Mouse (Mus musculus): ENCODE measurements at regions not wholly inside any gene's neighbourhood (a gene's known extent, or its start where the extent isn't known, plus 50 kb on each side); places are given as distances from the start of the nearest gene placed in this dataset.

GRCm38 (mm10) chr1:41420489-41421327 is 615.3 kb downstream of the Tmem182 start:
- in situ Hi-C loops (cut with MboI; ENCODE audit: low pct_ligation_motif_present, low pct_unique_long_range_greater_than_20kb, low sequenced_read_pairs), result no loop called here
- Histone ChIP-seq H3K36me3 (replicated peaks in 1 of 2; ENCODE audit: control insufficient read depth in 1 of 2, insufficient read depth in 1 of 2, low read length in 1 of 2) (no peaks in the 10 kb centered on the region), H3K27me3 (replicated peaks) (no peaks in the 10 kb centered on the region), H3K4me3 (replicated peaks in 1 of 3; ENCODE audit: low read depth in 2 of 3, low read length in 2 of 3, poor library complexity in 1 of 3) (no peak overlapping the region), H3K9me3 (replicated peaks; ENCODE audit: low read length) (peaks cover 49% of the 10 kb centered on the region), H3K27ac (ENCODE audit: insufficient read depth, low read depth) (no peak overlapping the region), H3K4me2 (ENCODE audit: insufficient read depth, low read depth, poor library complexity, severe bottlenecking) (no peak overlapping the region), H3K9ac (ENCODE audit: insufficient read depth, low read depth) (no peak overlapping the region), H3K4me1 (ENCODE audit: control insufficient read depth in 1 of 2, insufficient read depth in 2 of 2) (no peaks in the 10 kb centered on the region), H3K79me2 (replicated peaks; ENCODE audit: control insufficient read depth, extremely low read depth, insufficient read depth, poor library complexity, severe bottlenecking) (no peaks in the 10 kb centered on the region)
- TF ChIP-seq CHD2 (IDR thresholded peaks at IDR 0.05; ENCODE audit: low read length), result no peak
- TF ChIP-seq JUN (IDR thresholded peaks at IDR 0.05; ENCODE audit: insufficient read depth, low read depth, low read length), result no peak
- TF ChIP-seq USF1 (IDR thresholded peaks at IDR 0.05; ENCODE audit: low read depth, low read length), result no peak
- no peak for TF ChIP-seq SMC3 (IDR thresholded peaks at IDR 0.05; ENCODE audit: low read depth, low read length)
- TF ChIP-seq POLR2A (IDR thresholded peaks at IDR 0.05; ENCODE audit: low read depth, low read length), result no peak
- no peak for TF ChIP-seq BHLHE40 (IDR thresholded peaks at IDR 0.05; ENCODE audit: low read depth, low read length)
- no peak for TF ChIP-seq NELFE (IDR thresholded peaks at IDR 0.05; ENCODE audit: low read depth, low read length)
- TF ChIP-seq MAZ (IDR thresholded peaks at IDR 0.05; ENCODE audit: low read depth, low read length), result no peak
- no peak for DNase-seq (ENCODE audit: extremely low read depth)
- dilution Hi-C loops (cut with MboI; ENCODE audit: extremely low pct_ligation_motif_present, extremely low pct_unique_long_range_greater_than_20kb, low sequenced_read_pairs), result no loop called here

GRCm38 (mm10) chr1:41427853-41428252 is 622.5 kb downstream of the Tmem182 start:
- dilution Hi-C loops (cut with MboI; ENCODE audit: extremely low pct_ligation_motif_present, extremely low pct_unique_long_range_greater_than_20kb, low sequenced_read_pairs), result no loop called here
- H3K4me3 ChIP-seq (replicated peaks in 1 of 3; ENCODE audit: low read depth in 2 of 3, low read length in 2 of 3, poor library complexity in 1 of 3), result no peak overlapping the region
- no peaks in the 10 kb centered on the region for H3K4me1 ChIP-seq (ENCODE audit: control insufficient read depth in 1 of 2, insufficient read depth in 2 of 2)
- in situ Hi-C loops (cut with MboI; ENCODE audit: low pct_ligation_motif_present, low pct_unique_long_range_greater_than_20kb, low sequenced_read_pairs), result no loop called here
- no peaks in the 10 kb centered on the region for H3K36me3 ChIP-seq (replicated peaks in 1 of 2; ENCODE audit: control insufficient read depth in 1 of 2, insufficient read depth in 1 of 2, low read length in 1 of 2)
- no peak overlapping the region for H3K4me2 ChIP-seq (ENCODE audit: insufficient read depth, low read depth, poor library complexity, severe bottlenecking)
- no peaks in the 10 kb centered on the region for H3K79me2 ChIP-seq (replicated peaks; ENCODE audit: control insufficient read depth, extremely low read depth, insufficient read depth, poor library complexity, severe bottlenecking)
- no peak overlapping the region for H3K9ac ChIP-seq (ENCODE audit: insufficient read depth, low read depth)
- no peak for TF ChIP-seq NELFE (IDR thresholded peaks at IDR 0.05; ENCODE audit: low read depth, low read length)
- TF ChIP-seq MXI1 (IDR thresholded peaks at IDR 0.05; ENCODE audit: low read depth, low read length), result no peak
- no peak for TF ChIP-seq ZC3H11A (IDR thresholded peaks at IDR 0.05; ENCODE audit: low read depth, low read length)
- TF ChIP-seq SMC3 (IDR thresholded peaks at IDR 0.05; ENCODE audit: low read depth, low read length), result no peak
- TF ChIP-seq CTCF (conservative IDR thresholded peaks at IDR 0.05 in 1 of 2, IDR thresholded peaks at IDR 0.05 in 1 of 2; ENCODE audit: low read depth in 2 of 2, low read length in 2 of 2), result no peak
- TF ChIP-seq PAX5 (IDR thresholded peaks at IDR 0.05; ENCODE audit: low read length), result no peak
- TF ChIP-seq MAZ (IDR thresholded peaks at IDR 0.05; ENCODE audit: low read depth, low read length), result no peak
- no peak for TF ChIP-seq POLR2A (IDR thresholded peaks at IDR 0.05; ENCODE audit: low read depth, low read length)
- TF ChIP-seq SIN3A (IDR thresholded peaks at IDR 0.05; ENCODE audit: low read length), result no peak
- no peak for TF ChIP-seq USF2 (conservative IDR thresholded peaks at IDR 0.05; ENCODE audit: low read depth, low read length)
- no peak for TF ChIP-seq ZMIZ1 (IDR thresholded peaks at IDR 0.05; ENCODE audit: low read depth, low read length)
- TF ChIP-seq MAFK (IDR thresholded peaks at IDR 0.05; ENCODE audit: insufficient replicate concordance, low read length), result no peak
- TF ChIP-seq ELF1 (IDR thresholded peaks at IDR 0.05; ENCODE audit: low read depth, low read length), result no peak
- no peak for TF ChIP-seq JUN (IDR thresholded peaks at IDR 0.05; ENCODE audit: insufficient read depth, low read depth, low read length)
- TF ChIP-seq MEF2A (IDR thresholded peaks at IDR 0.05; ENCODE audit: borderline replicate concordance, low read depth, low read length), result no peak
- no peak for TF ChIP-seq JUND (conservative IDR thresholded peaks at IDR 0.05; ENCODE audit: low read depth, low read length)
- no peak for TF ChIP-seq CHD1 (IDR thresholded peaks at IDR 0.05; ENCODE audit: low read depth, low read length)
- no peak for TF ChIP-seq USF1 (IDR thresholded peaks at IDR 0.05; ENCODE audit: low read depth, low read length)
- TF ChIP-seq TBP (conservative IDR thresholded peaks at IDR 0.05; ENCODE audit: low read depth, low read length), result no peak
- H3K27ac ChIP-seq (ENCODE audit: insufficient read depth, low read depth), result no peak overlapping the region
- peaks cover 49% of the 10 kb centered on the region for H3K9me3 ChIP-seq (replicated peaks; ENCODE audit: low read length)
- H3K27me3 ChIP-seq (replicated peaks), result no peaks in the 10 kb centered on the region
- DNase-seq (ENCODE audit: extremely low read depth), result no peak
